Mouse (Mus musculus): ENCODE measurements around the gene Gpc5. TPM values are rescaled to one million over a fixed set of nuclear protein-coding genes. Genes with fewer than 3 reads are reported as not detected.
"Not testable (repeated sequence)": the region's sequence is repeated elsewhere in the genome, so short reads cannot be mapped to it uniquely, and the experiment has no call there.

The Gpc5 gene
- under 1 TPM; 0.19 to 0.20 TPM for total RNA-seq (2021)
- long read RNA-seq, experiment 1: 0 reads
- long read RNA-seq, experiment 2: 0 reads

- peak; percentile 88 for DNase-seq
These were observed at the start of gene Gpc5 for GRCm38 (mm10) chr14:115092081-115092480. Gene Gpc5, plus strand, starts transcription at chr14:115092215.

GRCm38 (mm10) chr14:115042660-115043059 is 49.4 kb upstream of the Gpc5 start:
- no peak for DNase-seq

DNA sequence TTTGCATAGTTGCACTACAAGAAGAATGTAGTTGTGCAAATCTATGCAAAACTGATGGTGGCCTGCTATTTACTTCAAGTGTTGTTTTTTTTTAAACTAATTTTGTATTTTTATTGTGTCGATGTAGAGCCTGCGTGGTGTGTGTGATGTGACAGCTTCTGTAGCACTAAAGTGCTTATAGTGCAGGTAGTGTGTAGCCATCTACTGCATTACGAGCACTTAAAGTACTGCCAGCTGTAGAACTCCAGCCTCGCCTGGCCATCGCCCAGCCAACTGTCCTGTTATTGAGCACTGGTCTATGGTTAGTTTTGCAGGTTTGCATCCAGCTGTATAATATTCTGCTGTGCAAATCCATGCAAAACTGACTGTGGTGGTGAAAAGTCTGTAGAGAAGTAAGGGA is 48.0 kb upstream of the Gpc5 start:
- DNase-seq: no peak

- DNase-seq: no peak
These were observed 46.3 kb upstream of the Gpc5 start for GRCm38 (mm10) chr14:115045712-115046111.

- no peak for DNase-seq
These were observed 44.7 kb upstream of the Gpc5 start for GRCm38 (mm10) chr14:115047316-115047715.

GRCm38 (mm10) chr14:115047990-115048862 is 43.8 kb upstream of the Gpc5 start:
- no peak for DNase-seq

- no peak for DNase-seq
These were observed 43.0 kb upstream of the Gpc5 start for GRCm38 (mm10) chr14:115048863-115049566.

DNA sequence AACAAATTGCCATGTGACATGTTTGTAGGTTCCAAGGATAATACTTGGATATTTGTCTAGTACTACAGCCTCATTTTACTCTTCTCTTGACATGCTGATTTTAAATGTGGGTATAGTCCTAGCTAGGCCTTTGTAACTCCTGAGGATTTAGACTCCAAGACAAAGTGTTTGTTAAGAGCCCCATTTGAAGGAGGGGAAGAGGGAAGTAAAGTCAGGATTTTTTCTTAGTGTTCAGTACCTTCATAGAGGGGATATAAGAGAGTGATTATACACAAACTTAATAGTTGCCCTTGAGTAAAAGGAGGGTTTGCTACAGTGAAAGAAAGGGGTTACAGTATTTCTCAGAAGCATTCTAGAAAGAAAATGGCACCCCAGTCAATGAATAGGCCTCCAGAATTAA is 42.2 kb upstream of the Gpc5 start:
- no peak for DNase-seq

GRCm38 (mm10) chr14:115051106-115051760 is 40.8 kb upstream of the Gpc5 start:
- DNase-seq: no peak

GRCm38 (mm10) chr14:115052371-115052770 is 39.6 kb upstream of the Gpc5 start:
- no peak for DNase-seq

DNA sequence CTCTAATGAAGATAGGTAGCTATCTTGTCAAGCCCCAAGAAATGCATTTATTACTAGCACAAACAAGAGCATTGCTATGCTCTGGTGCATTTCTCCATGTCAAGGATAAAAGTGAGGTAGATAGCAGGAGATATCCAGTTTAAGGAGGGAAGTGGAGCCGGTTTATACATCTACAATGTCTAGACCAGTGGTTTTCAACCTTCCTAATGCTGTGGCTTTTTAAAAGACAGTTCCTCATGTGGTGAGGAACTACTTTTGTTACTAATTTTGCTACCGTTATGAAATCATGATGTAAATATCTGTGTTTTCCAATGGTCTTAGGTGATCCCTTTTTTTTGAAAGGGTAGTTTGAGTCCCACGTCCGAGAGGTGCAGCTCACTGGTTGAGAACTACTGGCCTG is 37.8 kb upstream of the Gpc5 start:
- DNase-seq: no peak

DNA sequence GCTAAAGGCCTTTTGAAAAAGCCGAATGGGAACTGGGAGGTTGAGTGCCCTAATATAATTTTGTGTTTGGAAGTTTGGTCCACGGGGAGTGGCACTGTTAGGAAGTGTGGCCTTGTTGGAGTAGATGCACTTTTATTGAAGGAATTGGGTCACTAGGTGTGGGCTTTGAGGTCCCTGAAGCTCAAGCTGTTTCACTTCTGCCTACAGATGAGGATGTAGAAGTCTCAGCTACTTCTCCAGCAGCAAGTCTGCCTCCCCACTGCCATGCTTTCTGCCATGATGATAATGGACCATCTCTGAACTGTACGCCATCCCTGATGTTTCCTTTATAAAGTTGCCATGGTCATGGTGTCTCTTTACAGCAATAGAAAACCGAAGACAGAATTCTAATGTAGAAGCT is 34.5 kb upstream of the Gpc5 start:
- no peak for DNase-seq

DNA sequence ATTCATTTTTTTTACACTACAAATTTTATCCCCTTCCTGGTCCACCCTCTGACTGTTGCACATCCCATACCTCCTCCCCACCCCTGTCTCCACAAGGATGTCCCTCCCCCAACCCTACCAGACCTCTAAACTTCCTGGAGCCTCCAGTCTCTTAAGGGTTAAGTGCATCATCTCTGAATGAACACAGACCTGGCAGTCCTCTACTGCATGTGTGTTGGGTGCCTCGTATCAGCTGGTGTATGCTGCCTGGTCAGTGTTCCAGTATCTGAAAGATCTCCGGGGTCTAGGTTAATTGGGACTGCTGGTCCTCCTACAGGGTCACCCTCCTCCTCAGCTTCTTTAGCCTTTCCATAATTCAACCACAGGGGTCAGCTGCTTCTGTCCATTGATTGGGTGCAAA is 25.9 kb upstream of the Gpc5 start:
- not testable (repeated sequence) for DNase-seq

DNA sequence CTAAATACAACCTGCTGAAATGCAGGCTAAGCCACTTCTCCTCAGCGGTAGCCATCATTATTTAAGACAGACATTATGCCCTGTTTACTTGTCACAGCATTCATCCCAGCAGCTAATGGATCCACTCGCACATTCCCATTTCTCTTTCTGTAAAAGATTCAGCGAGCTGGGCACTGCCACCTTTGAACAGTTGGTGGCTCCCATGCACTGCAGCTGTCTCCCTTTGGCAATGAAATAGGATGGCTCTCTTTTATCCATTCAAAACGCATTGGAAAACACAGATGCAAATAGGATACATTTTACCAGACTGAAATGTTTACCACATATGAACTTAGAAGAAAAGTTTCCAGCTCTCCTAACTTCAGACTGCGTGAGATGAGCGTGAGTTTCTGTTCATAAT is 21.5 kb upstream of the Gpc5 start:
- peak; percentile 12 for DNase-seq

GRCm38 (mm10) chr14:115077340-115077739 is 14.7 kb upstream of the Gpc5 start:
- DNase-seq: no peak

- no peak for DNase-seq
These were observed 14.0 kb upstream of the Gpc5 start for GRCm38 (mm10) chr14:115078064-115078463.

GRCm38 (mm10) chr14:115081728-115082502 is 10.1 kb upstream of the Gpc5 start:
- DNase-seq: no peak

GRCm38 (mm10) chr14:115090516-115090915 is 1.5 kb upstream of the Gpc5 start:
- no peak for DNase-seq

GRCm38 (mm10) chr14:115092510-115092909 is 495 bp downstream of the Gpc5 start:
- no peak for DNase-seq

GRCm38 (mm10) chr14:115092952-115093351 is 937 bp downstream of the Gpc5 start:
- DNase-seq: no peak

DNA sequence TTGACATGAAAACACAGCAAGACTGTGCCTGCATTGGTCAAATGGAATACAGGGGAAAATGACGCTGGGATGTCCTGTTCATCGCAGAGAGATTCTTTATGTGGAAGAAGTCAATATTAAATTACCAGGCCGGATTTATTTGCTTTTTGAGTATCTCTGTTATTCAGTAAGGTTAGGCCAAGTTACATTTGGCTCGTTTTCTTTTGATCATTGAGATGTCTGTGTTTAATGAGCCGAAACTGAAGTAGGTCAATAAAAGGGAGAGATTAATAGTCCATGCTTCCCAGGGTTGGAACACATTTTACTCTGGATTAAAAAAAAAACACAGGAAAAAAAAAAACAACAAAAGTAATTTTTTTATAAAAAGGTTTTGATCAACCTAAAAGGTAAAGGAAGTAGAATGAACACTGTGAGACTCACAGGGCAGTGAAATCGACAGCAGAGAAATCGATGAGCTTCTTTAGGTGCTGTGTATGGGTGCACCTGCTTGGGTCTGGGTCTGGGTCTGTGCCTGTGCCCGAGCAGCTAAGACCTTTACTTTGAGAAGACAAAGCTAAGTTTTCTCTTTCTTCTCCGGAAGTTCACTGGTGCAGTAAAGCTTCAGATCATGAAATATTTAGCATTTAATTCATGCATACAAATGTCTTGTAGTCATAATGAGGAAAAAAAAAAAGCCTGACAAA is 8.7 kb downstream of the Gpc5 start:
- no peak for DNase-seq

DNA sequence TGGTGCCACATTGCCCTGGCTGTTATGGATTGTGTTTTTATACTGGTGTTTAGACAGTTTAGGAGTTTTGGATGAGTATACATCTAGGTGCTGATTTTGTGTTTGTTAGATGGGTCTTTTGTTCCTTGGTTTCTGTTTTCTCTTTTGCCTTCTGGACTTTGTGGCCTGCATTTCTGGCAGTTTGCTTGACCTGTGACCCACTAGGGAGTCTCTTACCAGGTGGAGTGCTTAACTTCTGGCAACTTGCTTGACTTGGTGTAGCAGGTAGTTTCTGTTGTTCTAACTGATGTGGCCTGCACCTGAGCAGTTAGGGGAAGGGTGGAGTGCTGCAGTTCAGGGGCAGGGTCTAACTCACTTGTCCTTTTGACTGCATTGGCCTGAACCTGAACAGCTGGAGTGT is 14.3 kb downstream of the Gpc5 start:
- DNase-seq: no peak
